In the genomic region with DNA sequence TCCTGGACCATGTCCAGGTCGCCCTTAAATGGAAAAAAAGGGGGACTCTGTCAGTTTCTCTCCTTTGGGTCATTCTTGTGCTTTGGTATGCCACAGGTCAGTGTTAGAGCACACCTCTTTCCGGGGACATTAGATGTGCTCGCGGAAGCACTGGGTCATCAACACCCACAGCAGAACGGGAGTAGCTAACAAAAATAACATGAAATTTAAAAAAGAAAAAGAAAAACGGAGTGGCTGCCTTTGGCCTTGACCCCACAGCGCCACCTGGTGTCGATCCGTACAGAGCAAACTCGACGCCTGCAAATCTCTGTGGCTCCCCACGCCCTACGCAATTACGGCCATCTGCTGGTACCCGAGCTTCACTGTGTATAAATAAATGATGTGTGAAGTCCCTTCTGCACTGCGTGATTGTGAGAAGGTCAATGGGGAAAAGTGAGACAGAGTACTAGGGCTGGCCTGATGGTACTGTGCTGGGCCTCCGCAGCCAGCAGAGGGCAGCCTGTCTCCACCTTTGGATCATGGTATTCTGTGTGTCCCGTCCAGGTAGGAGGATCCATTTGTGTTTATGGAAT, we compare ENCODE assay signal across 8 mouse cellular contexts.
DNase-seq lines count a peak whose midpoint lies in the region; ATAC-seq lines count a peak whose summit lies in the region.

No protein-coding gene starts in this region.

- H3K27me3 ChIP-seq in midbrain, embryonic 11.5 days (ENCODE audit: control insufficient read depth, insufficient read depth, low read length), result no peaks in the 10 kb centered on the region

- no peaks in the 10 kb centered on the region for H3K36me3 ChIP-seq in midbrain, embryonic 11.5 days (ENCODE audit: control insufficient read depth, insufficient read depth, low read length)

- intact Hi-C loops in gastrocnemius, postnatal 14 days (cut with DNase I; ENCODE audit: low total_unique reads), result no loop called here
- intact Hi-C loops in left cerebral cortex, postnatal 4 days (cut with DNase I), result loop anchor here (5.0 kb wide), 2 partner anchors 484 to 504 kb away; no protein-coding TSS in a partner anchor

- H3K4me1 ChIP-seq in midbrain, embryonic 11.5 days (ENCODE audit: control insufficient read depth, insufficient read depth, low read length), result no peaks in the 10 kb centered on the region

- peak; percentile 36 for DNase-seq in gastrocnemius, postnatal 14 days
- no peak for DNase-seq in gastrocnemius, adult 8-10 months (ENCODE audit: low spot score in 2 of 2)
- peak; percentile 53 to 79 for DNase-seq in cerebellum, postnatal 25 days
- peak; percentile 59 for DNase-seq in frontal cortex, postnatal 36 days (ENCODE audit: low spot score in 2 of 2)
- DNase-seq in kidney, adult 18-20 months, result peak; percentile 85
- DNase-seq in left cerebral cortex, postnatal 4 days, result peak; percentile 81
- DNase-seq in midbrain, embryonic 11.5 days (ENCODE audit: low spot score, missing footprints), result peak; percentile 97
- DNase-seq in spleen, postnatal 10 days (ENCODE audit: low spot score in 2 of 2), result peak; percentile 18 to 73

- no peak overlapping the region; the same call in 1 of the 2 replicates for H3K9ac ChIP-seq in midbrain, embryonic 11.5 days (ENCODE audit: low read length)

- no peak overlapping the region for H3K27ac ChIP-seq in midbrain, embryonic 11.5 days (ENCODE audit: low read depth, low read length)

- peak; percentile 95 for ATAC-seq in midbrain, embryonic 11.5 days (ENCODE audit: low FRiP score)

- H3K9me3 ChIP-seq in midbrain, embryonic 11.5 days (ENCODE audit: control insufficient read depth, low read length), result no peaks in the 10 kb centered on the region

- 17% methylated on average over 18 of the region's 18 CpGs for WGBS in midbrain, embryonic 11.5 days

- H3K4me2 ChIP-seq in midbrain, embryonic 11.5 days, result peak overlapping the region; percentile 26; the same call in 1 of the 2 replicates

- no peak overlapping the region for H3K4me3 ChIP-seq in midbrain, embryonic 11.5 days (ENCODE audit: low read depth, low read length)

Comparison
In these comparisons a context has a peak if more than half of its experiments do, and no peak if none do; other contexts are left out.
1. DNase-seq: peak in gastrocnemius, postnatal 14 days (single experiment), cerebellum, postnatal 25 days (2 of 2), frontal cortex, postnatal 36 days (2 of 2), kidney, adult 18-20 months (single experiment), left cerebral cortex, postnatal 4 days (single experiment), midbrain, embryonic 11.5 days (single experiment) and spleen, postnatal 10 days (2 of 2); none in gastrocnemius, adult 8-10 months (0 of 2).